Mouse (Mus musculus) gastrocnemius, adult 2 months (tissue): ENCODE measurements at regions not wholly inside any gene's neighbourhood (a gene's known extent, or its start where the extent isn't known, plus 50 kb on each side); places are given as distances from the start of the nearest gene placed in this dataset.
"Not testable (repeated sequence)": the region's sequence is repeated elsewhere in the genome, so short reads cannot be mapped to it uniquely, and the experiment has no call there.

ENCODE experiments used
- DNase-seq: peaks from one replicate; pipeline ENCODE4 v3.0.0; 2022
- H3K27ac ChIP-seq: fragments of 200-600 bp; 2 replicates; pipeline ENCODE4 v1.8.1; 2022; ENCODE audit warnings: mild to moderate bottlenecking
- H3K4me3 ChIP-seq: fragments of 200-600 bp; 2 replicates; pipeline ENCODE4 v1.8.1; 2022; ENCODE audit warnings: mild to moderate bottlenecking, moderate library complexity
- CTCF ChIP-seq: fragments of 200-600 bp; IDR thresholded peaks from 2 replicates; pipeline ENCODE4 v1.8.1; 2022; ENCODE audit warnings: antibody characterized with exemption, mild to moderate bottlenecking, moderate library complexity
- intact Hi-C: fragments of 180-260 bp; cut with DNase I; formaldehyde crosslinking; loops from one replicate; pipeline ENCODE4 v1.15.1; 2025

DNA sequence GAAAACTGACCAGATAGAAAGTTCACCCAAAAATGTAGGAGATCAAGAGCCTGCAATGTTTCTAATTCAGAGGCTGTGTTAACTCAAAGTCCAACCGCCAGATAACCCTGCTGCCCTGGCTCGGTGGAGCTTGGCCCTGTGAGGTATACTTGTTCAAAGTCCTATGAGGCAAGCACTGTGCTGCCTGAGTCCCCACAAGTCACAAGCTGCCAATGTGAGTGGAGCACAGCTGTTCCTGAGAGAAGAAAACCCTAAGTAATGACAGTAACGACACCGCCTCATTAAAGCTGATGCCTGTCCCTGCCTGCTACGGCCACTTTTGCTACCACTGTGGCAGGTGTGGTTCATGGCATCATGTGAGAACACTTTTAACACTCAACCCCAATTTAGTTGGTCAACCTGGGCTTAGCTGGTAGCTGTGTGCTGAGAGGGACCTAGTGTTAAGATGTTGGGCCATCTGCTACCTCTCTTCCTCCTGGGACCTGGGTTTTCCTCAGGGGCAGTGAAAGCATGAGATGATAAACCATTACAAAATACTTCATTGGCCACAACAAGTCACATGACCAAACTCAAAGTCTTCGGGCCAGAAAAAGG is 178.2 kb upstream of the Afdn start:
- no peak for DNase-seq
- TF ChIP-seq CTCF = no peak
- no peak overlapping the region for H3K27ac ChIP-seq
- intact Hi-C loops = no loop called here
- H3K4me3 ChIP-seq = no peak overlapping the region

- no peak overlapping the region for H3K4me3 ChIP-seq
- no peak for DNase-seq
- intact Hi-C loops = no loop called here
- H3K27ac ChIP-seq = no peak overlapping the region
- TF ChIP-seq CTCF = no peak
Observed at GRCm38 (mm10) chr17:13583475-13584233, 176.7 kb upstream of the Afdn start.

DNA sequence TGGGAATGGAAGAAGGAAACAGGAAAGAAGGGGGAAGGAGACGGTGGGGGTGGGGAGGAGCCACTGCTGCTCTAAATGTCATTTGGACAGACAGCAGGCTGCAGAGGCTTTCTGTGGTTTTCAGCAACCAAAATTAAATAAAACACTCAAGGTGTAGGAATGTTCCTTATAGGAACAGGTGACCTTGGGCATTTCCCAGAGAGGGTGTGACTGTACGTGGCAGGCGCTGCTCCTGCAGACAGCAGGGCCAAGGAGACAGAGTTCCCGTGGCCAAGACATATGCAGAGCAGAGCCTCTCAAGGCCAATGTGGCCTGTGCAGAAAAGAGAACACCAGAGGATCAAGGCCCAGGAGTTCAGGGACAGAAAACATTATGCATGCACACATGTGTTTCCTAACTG is 175.9 kb upstream of the Afdn start:
- DNase-seq = no peak
- no peak for TF ChIP-seq CTCF
- Histone ChIP-seq H3K27ac (no peak overlapping the region), H3K4me3 (no peak overlapping the region)
- intact Hi-C loops = no loop called here

DNA sequence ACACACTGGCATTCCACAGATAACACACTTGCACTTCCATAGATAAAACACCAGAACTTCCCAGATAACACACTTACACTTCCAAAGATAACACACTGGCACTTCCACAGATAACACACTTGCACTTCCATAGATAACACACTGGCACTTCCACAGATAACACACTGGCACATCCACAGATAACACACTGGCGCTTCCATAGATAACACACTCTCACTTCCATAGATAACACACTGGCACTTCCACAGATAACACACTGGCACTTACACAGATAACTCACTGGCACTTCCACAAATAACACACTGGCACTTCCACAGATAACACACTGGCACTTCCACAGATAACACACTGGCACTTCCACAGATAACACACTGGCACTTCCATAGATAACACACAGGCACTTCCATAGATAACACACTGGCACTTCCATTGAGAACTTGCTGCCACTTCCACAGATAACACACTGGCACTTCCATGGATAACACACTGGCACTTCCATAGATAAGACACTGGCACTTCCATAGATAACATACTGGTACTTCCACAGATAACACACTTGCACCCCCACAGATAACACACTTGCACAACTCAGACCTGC is 170.0 kb upstream of the Afdn start:
- H3K27ac ChIP-seq, intact Hi-C loops, DNase-seq, H3K4me3 ChIP-seq: not testable (repeated sequence)
